Mouse (Mus musculus) megakaryocyte, embryonic 14.5 days (primary cell): ENCODE results near the gene Sema5a. TPM values are rescaled to one million over a fixed set of nuclear protein-coding genes. Genes with fewer than 3 reads are reported as not detected.
"Not testable (repeated sequence)": the region's sequence is repeated elsewhere in the genome, so short reads cannot be mapped to it uniquely, and the experiment has no call there.

Source experiments
- H3K27me3 ChIP-seq: replicated peaks from 2 replicates; pipeline ENCODE3; 2012; ENCODE audit warnings: inconsistent platforms
- H3K36me3 ChIP-seq: replicated peaks from 2 replicates; pipeline ENCODE3; 2012; ENCODE audit warnings: low read length, inconsistent platforms, mixed read lengths
- H3K4me1 ChIP-seq: 2 replicates; pipeline ENCODE4 v1.6.1; 2012; ENCODE audit warnings: inconsistent platforms
- H3K4me3 ChIP-seq: replicated peaks from 2 replicates; pipeline ENCODE3; 2012; ENCODE audit warnings: moderate library complexity, mild to moderate bottlenecking, inconsistent platforms
- H3K9me3 ChIP-seq: 2 replicates; pipeline ENCODE4 v1.6.1; 2012; ENCODE audit warnings: inconsistent platforms
- FLI1 ChIP-seq: IDR thresholded peaks from 2 replicates; pipeline ENCODE4 v1.6.1; 2012; ENCODE audit warnings: low read length, inconsistent platforms, mixed read lengths
- GATA1 ChIP-seq: IDR thresholded peaks from 3 replicates; pipeline ENCODE4 v1.6.1; 2012; ENCODE audit warnings: mixed read lengths, low read length, inconsistent platforms, borderline replicate concordance
- polyA plus RNA-seq: library from polyadenylated mRNA; stranded (reverse); fragments of >175 nt; gene quantifications from 2 replicates; pipeline ENCODE4 v1.2.3, GENCODE M21; 2012; ENCODE audit warnings: low replicate concordance; ENCODE audit not compliant: insufficient read depth

Gene Sema5a
- polyA plus RNA-seq, 1 experiment = not detected

- no peaks in the 10 kb centered on the region for H3K36me3 ChIP-seq
- no peaks in the 10 kb centered on the region for H3K4me1 ChIP-seq
- TF ChIP-seq GATA1 = no peak
- TF ChIP-seq FLI1 = no peak
- H3K4me3 ChIP-seq = peak overlapping the region; percentile 40
- peaks cover 7% of the 10 kb centered on the region; the same call in 1 of the 2 replicates for H3K9me3 ChIP-seq
- H3K27me3 ChIP-seq = no peaks in the 10 kb centered on the region
These were observed 14.5 kb upstream of the Sema5a start for GRCm38 (mm10) chr15:32230066-32230465.

- Histone ChIP-seq H3K4me1 (no peaks in the 10 kb centered on the region), H3K9me3 (peaks cover 5% of the 10 kb centered on the region; the same call in 1 of the 2 replicates)
- no peak for TF ChIP-seq FLI1
- TF ChIP-seq GATA1 = no peak
These were observed 12.4 kb upstream of the Sema5a start for GRCm38 (mm10) chr15:32232189-32232588.

GRCm38 (mm10) chr15:32232666-32233141 is 11.9 kb upstream of the Sema5a start:
- not testable (repeated sequence) for H3K9me3 ChIP-seq, H3K4me3 ChIP-seq, H3K27me3 ChIP-seq, H3K4me1 ChIP-seq, H3K36me3 ChIP-seq

More at GRCm38 (mm10) chr15:32232189-32232588, 12.4 kb upstream of the Sema5a start:
- no peaks in the 10 kb centered on the region for H3K27me3 ChIP-seq
- H3K36me3 ChIP-seq = no peaks in the 10 kb centered on the region
- H3K4me3 ChIP-seq = no peak overlapping the region

- Histone ChIP-seq H3K27me3 (no peaks in the 10 kb centered on the region), H3K9me3 (peaks cover 5% of the 10 kb centered on the region; the same call in 1 of the 2 replicates), H3K4me1 (no peaks in the 10 kb centered on the region), H3K36me3 (no peaks in the 10 kb centered on the region), H3K4me3 (no peak overlapping the region)
- TF ChIP-seq FLI1 (no peak), GATA1 (no peak)
These were observed 11.2 kb upstream of the Sema5a start for GRCm38 (mm10) chr15:32233451-32233850.

- H3K4me1 ChIP-seq = no peaks in the 10 kb centered on the region
- H3K9me3 ChIP-seq = no peaks in the 10 kb centered on the region
- no peak overlapping the region for H3K4me3 ChIP-seq
- H3K27me3 ChIP-seq = peaks cover 10% of the 10 kb centered on the region
- no peaks in the 10 kb centered on the region for H3K36me3 ChIP-seq
- TF ChIP-seq GATA1 (no peak), FLI1 (no peak)
These were observed 5.5 kb upstream of the Sema5a start for GRCm38 (mm10) chr15:32239099-32239498.

- TF ChIP-seq GATA1 (no peak), FLI1 (no peak)
- Histone ChIP-seq H3K36me3 (no peaks in the 10 kb centered on the region), H3K9me3 (no peaks in the 10 kb centered on the region), H3K4me1 (peaks cover 6% of the 10 kb centered on the region), H3K27me3 (peaks cover 19% of the 10 kb centered on the region), H3K4me3 (no peak overlapping the region)
These were observed 4.5 kb upstream of the Sema5a start for GRCm38 (mm10) chr15:32240159-32240558.

GRCm38 (mm10) chr15:32241666-32242065 is 2.9 kb upstream of the Sema5a start:
- Histone ChIP-seq H3K4me3 (no peak overlapping the region), H3K36me3 (no peaks in the 10 kb centered on the region), H3K4me1 (peaks cover 17% of the 10 kb centered on the region), H3K9me3 (no peaks in the 10 kb centered on the region), H3K27me3 (peaks cover 33% of the 10 kb centered on the region)
- no peak for TF ChIP-seq GATA1
- TF ChIP-seq FLI1 = no peak

- peaks cover 43% of the 10 kb centered on the region for H3K27me3 ChIP-seq
- H3K9me3 ChIP-seq = no peaks in the 10 kb centered on the region
- H3K4me3 ChIP-seq = no peak overlapping the region
- H3K36me3 ChIP-seq = no peaks in the 10 kb centered on the region
- H3K4me1 ChIP-seq = peaks cover 17% of the 10 kb centered on the region
- TF ChIP-seq FLI1 (no peak), GATA1 (no peak)
These were observed 1.4 kb upstream of the Sema5a start for GRCm38 (mm10) chr15:32243096-32243785.

GRCm38 (mm10) chr15:32243824-32244223 is 786 bp upstream of the Sema5a start:
- H3K27me3 ChIP-seq = peaks cover 43% of the 10 kb centered on the region
- no peak for TF ChIP-seq GATA1
- no peak for TF ChIP-seq FLI1
- H3K36me3 ChIP-seq = no peaks in the 10 kb centered on the region
- H3K4me3 ChIP-seq = no peak overlapping the region
- H3K9me3 ChIP-seq = no peaks in the 10 kb centered on the region
- H3K4me1 ChIP-seq = peaks cover 17% of the 10 kb centered on the region

- no peaks in the 10 kb centered on the region for H3K36me3 ChIP-seq
- peak overlapping the region; percentile 75 for H3K4me3 ChIP-seq
- TF ChIP-seq FLI1 = no peak
- no peak for TF ChIP-seq GATA1
- peaks cover 17% of the 10 kb centered on the region for H3K4me1 ChIP-seq
- peaks cover 43% of the 10 kb centered on the region for H3K27me3 ChIP-seq
- no peaks in the 10 kb centered on the region for H3K9me3 ChIP-seq
These were observed 586 bp downstream of the Sema5a start for GRCm38 (mm10) chr15:32244956-32245836.
